Mouse (Mus musculus) lung, embryonic 14.5 days (tissue): ENCODE data around the gene Exd2. TPM values are rescaled to one million over a fixed set of nuclear protein-coding genes. Genes with fewer than 3 reads are reported as not detected.
A peak's percentile ranks its signal among the peaks of the same experiment; 100 is the strongest.

Source experiments
- ATAC-seq: fragments of 200-750 bp; cut with Nextera tagmentation; 2 replicates; pipeline ENCODE4 v1.8.0; 2017; ENCODE audit warnings: mild to moderate bottlenecking, moderate TSS enrichment, moderate library complexity; ENCODE audit not compliant: insufficient read depth
- DNase-seq: peaks from one replicate; pipeline ENCODE4 v3.0.0-alpha.2; 2015
- H3K27ac ChIP-seq: fragments of 300-500 bp; sonication (generic); 2 replicates; pipeline ENCODE4 v1.5.1; 2014; ENCODE audit warnings: low read depth, mild to moderate bottlenecking, moderate library complexity
- H3K27me3 ChIP-seq: fragments of 300-500 bp; sonication (generic); 2 replicates; pipeline ENCODE4 v1.6.1; 2014; ENCODE audit warnings: low read length, control low read depth; ENCODE audit not compliant: insufficient read depth
- H3K36me3 ChIP-seq: fragments of 300-500 bp; sonication (generic); 2 replicates; pipeline ENCODE4 v1.6.1; 2014; ENCODE audit warnings: control low read depth; ENCODE audit not compliant: insufficient read depth
- H3K4me1 ChIP-seq: fragments of 300-500 bp; sonication (generic); 2 replicates; pipeline ENCODE4 v1.6.1; 2014; ENCODE audit warnings: antibody characterized with exemption, control low read depth; ENCODE audit not compliant: insufficient read depth
- H3K4me2 ChIP-seq: fragments of 300-500 bp; sonication (generic); 2 replicates; pipeline ENCODE4 v1.6.1; 2014; ENCODE audit warnings: mild to moderate bottlenecking
- H3K4me3 ChIP-seq: fragments of 300-500 bp; sonication (generic); 2 replicates; pipeline ENCODE4 v1.5.1; 2014; ENCODE audit warnings: low read depth, low read length
- H3K9ac ChIP-seq: fragments of 300-500 bp; sonication (generic); 2 replicates; pipeline ENCODE4 v1.6.1; 2014
- H3K9me3 ChIP-seq: fragments of 300-500 bp; sonication (generic); 2 replicates; pipeline ENCODE4 v1.6.1; 2016; ENCODE audit warnings: low read depth, low read length, control low read depth
- CTCF ChIP-seq: IDR thresholded peaks from 2 replicates; pipeline ENCODE4 v1.5.1; 2016; ENCODE audit warnings: antibody characterized with exemption, low read depth
- WGBS: fragments of 180-500 bp; shearing (Covaris S2); extraction: QIAGEN DNeasy Blood & Tissue Kit; methylation state at CpG from one replicate; pipeline ENCODE4 v1.1.7; 2014; 5-methylcytosine and 5-hydroxymethylcytosine counted together
- polyA plus RNA-seq: library from polyadenylated mRNA; unstranded; fragments of >200 nt; fragmentation: Nextera tagmentation; extraction: Ambion mirVana; gene quantifications from 2 replicates; pipeline ENCODE4 v1.2.1, GENCODE M21; 2014

The Exd2 gene
- polyA plus RNA-seq, 1 experiment from 2014 or later: 28.5 TPM

DNA sequence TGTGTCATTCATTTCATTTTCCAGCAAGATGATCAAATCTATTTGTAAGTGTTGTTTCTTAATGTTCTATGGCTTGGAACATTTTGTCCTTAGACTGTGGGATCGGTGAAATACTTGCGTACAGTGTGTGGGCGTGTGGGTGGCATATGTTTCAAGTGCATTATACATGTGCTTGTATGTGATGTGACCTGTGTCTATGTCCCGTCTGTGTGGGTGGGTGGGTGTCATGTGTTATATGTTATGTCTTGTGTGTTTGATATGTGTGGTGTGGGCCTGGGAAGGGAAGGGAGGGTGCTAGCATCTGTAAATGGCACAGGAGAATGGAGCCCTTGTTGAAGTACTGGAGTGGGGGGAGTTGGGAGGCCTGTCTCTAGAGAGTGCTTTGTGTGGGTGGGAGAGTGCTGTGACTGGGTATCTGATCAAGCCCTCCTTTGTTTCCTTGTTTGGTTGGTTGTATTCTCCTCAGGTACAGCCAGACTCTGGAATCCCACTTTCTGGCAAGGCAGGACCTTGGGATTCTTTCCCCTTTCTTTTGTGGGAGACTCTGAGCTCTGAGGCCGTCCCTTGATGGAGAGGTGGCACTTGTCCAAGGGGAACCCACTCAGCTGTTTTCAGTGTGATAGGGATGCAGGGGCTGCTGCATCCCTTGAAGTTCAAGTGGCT is 65.0 kb downstream of the Exd2 start:
- no peaks in the 10 kb centered on the region for H3K9me3 ChIP-seq
- no peak for TF ChIP-seq CTCF
- ATAC-seq (no peak), DNase-seq (no peak)
- H3K27me3 ChIP-seq: no peaks in the 10 kb centered on the region
- H3K4me3 ChIP-seq: no peak overlapping the region
- no peak overlapping the region for H3K27ac ChIP-seq
- H3K9ac ChIP-seq: no peak overlapping the region
- no peaks in the 10 kb centered on the region; the same call in 1 of the 2 replicates for H3K4me1 ChIP-seq
- H3K4me2 ChIP-seq: no peak overlapping the region
- 76% methylated on average over 5 of the region's 5 CpGs for WGBS
- H3K36me3 ChIP-seq: no peaks in the 10 kb centered on the region

- WGBS: 51% methylated on average over 2 of the region's 2 CpGs
- no peak overlapping the region for H3K4me3 ChIP-seq
- DNase-seq: peak; percentile 48
- TF ChIP-seq CTCF: no peak
- H3K36me3 ChIP-seq: no peaks in the 10 kb centered on the region
- H3K27me3 ChIP-seq: no peaks in the 10 kb centered on the region
- no peak for ATAC-seq
- H3K4me1 ChIP-seq: no peaks in the 10 kb centered on the region; the same call in 1 of the 2 replicates
- H3K9me3 ChIP-seq: no peaks in the 10 kb centered on the region
- H3K4me2 ChIP-seq: no peak overlapping the region
- H3K9ac ChIP-seq: no peak overlapping the region
- no peak overlapping the region for H3K27ac ChIP-seq
Observed at GRCm38 (mm10) chr12:80530052-80530451, 67.2 kb downstream of the Exd2 start.

DNA sequence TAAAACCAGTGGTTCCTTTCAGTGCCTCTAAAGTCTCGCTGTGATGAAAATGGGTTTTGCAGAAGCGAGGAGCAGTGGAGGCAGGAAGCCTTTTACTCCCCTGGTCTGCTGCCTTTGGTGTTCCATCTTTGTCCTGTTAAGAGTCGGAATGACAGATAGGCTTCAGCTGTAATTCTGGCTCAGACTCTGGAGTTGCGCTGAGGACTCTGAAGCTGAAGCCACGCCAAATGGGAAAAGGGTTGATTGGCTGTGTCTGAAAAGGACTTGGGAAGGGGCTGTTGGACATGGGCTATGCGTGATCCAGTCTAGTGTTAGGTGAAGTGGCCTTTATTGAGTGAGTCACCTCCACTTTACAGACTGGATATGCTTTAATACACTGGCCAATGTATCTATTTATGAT is 67.7 kb downstream of the Exd2 start:
- Histone ChIP-seq H3K9me3 (no peaks in the 10 kb centered on the region), H3K36me3 (no peaks in the 10 kb centered on the region), H3K27me3 (no peaks in the 10 kb centered on the region), H3K9ac (no peak overlapping the region), H3K4me2 (no peak overlapping the region), H3K4me3 (no peak overlapping the region), H3K27ac (no peak overlapping the region), H3K4me1 (no peaks in the 10 kb centered on the region; the same call in 1 of the 2 replicates)
- ATAC-seq (0 out of 2 replicates have a peak, but pooled peaks have one; percentile 14), DNase-seq (peak; percentile 72)
- TF ChIP-seq CTCF: no peak
- WGBS: 48% methylated on average over 6 of the region's 6 CpGs

- Histone ChIP-seq H3K27ac (no peak overlapping the region), H3K4me1 (no peaks in the 10 kb centered on the region; the same call in 1 of the 2 replicates), H3K36me3 (no peaks in the 10 kb centered on the region), H3K27me3 (no peaks in the 10 kb centered on the region), H3K9me3 (no peaks in the 10 kb centered on the region), H3K9ac (no peak overlapping the region), H3K4me3 (no peak overlapping the region), H3K4me2 (no peak overlapping the region)
- DNase-seq (no peak), ATAC-seq (no peak)
- no peak for TF ChIP-seq CTCF
- 60% methylated on average over 10 of the region's 10 CpGs for WGBS
Observed at GRCm38 (mm10) chr12:80531585-80531984, 68.7 kb downstream of the Exd2 start.

DNA sequence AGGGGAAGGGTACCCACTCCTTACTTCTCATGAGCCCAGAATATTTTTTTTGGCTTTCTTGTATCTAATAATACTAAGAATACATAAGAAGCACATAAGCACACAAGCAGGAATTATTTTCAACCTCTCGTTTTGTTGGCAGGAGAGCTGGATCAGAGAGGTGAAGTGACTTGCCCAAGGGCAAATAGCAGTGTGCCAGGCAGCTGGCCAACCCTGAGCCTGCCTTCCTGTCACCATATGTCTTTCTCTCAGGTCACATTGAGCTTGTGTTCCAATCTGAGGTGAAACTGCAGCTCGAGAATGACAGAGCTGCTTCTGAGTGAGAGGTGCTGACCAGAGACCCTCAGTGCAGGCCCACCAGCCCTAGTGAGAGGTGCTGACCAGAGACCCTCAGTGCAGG is 71.0 kb downstream of the Exd2 start:
- H3K4me2 ChIP-seq: no peak overlapping the region
- no peak overlapping the region for H3K4me3 ChIP-seq
- no peak overlapping the region for H3K9ac ChIP-seq
- TF ChIP-seq CTCF: no peak
- H3K27me3 ChIP-seq: no peaks in the 10 kb centered on the region
- DNase-seq (no peak), ATAC-seq (no peak)
- no peaks in the 10 kb centered on the region for H3K36me3 ChIP-seq
- no peak overlapping the region for H3K27ac ChIP-seq
- 79% methylated on average over 2 of the region's 2 CpGs for WGBS
- no peaks in the 10 kb centered on the region; the same call in 1 of the 2 replicates for H3K4me1 ChIP-seq
- no peaks in the 10 kb centered on the region for H3K9me3 ChIP-seq

- ATAC-seq: no peak
- H3K4me1 ChIP-seq: no peaks in the 10 kb centered on the region
- no peak overlapping the region for H3K9ac ChIP-seq
- H3K4me2 ChIP-seq: no peak overlapping the region
- 84% methylated on average over 2 of the region's 2 CpGs for WGBS
- TF ChIP-seq CTCF: no peak
- H3K27ac ChIP-seq: no peak overlapping the region
- no peaks in the 10 kb centered on the region for H3K36me3 ChIP-seq
- H3K27me3 ChIP-seq: no peaks in the 10 kb centered on the region
- DNase-seq: no peak
- H3K4me3 ChIP-seq: no peak overlapping the region
- H3K9me3 ChIP-seq: no peaks in the 10 kb centered on the region
Observed at GRCm38 (mm10) chr12:80537313-80537712, 74.4 kb downstream of the Exd2 start.

GRCm38 (mm10) chr12:80538311-80538710 is 75.4 kb downstream of the Exd2 start:
- H3K4me3 ChIP-seq: no peak overlapping the region
- peak; percentile 67 for DNase-seq
- H3K9ac ChIP-seq: no peak overlapping the region
- H3K4me1 ChIP-seq: no peaks in the 10 kb centered on the region
- H3K27me3 ChIP-seq: no peaks in the 10 kb centered on the region
- no peak overlapping the region for H3K4me2 ChIP-seq
- peak; percentile 44; the same call in 1 of the 2 replicates for ATAC-seq
- no peaks in the 10 kb centered on the region for H3K36me3 ChIP-seq
- 26% methylated on average over 6 of the region's 6 CpGs for WGBS
- TF ChIP-seq CTCF: no peak
- H3K27ac ChIP-seq: no peak overlapping the region
- no peaks in the 10 kb centered on the region for H3K9me3 ChIP-seq

DNA sequence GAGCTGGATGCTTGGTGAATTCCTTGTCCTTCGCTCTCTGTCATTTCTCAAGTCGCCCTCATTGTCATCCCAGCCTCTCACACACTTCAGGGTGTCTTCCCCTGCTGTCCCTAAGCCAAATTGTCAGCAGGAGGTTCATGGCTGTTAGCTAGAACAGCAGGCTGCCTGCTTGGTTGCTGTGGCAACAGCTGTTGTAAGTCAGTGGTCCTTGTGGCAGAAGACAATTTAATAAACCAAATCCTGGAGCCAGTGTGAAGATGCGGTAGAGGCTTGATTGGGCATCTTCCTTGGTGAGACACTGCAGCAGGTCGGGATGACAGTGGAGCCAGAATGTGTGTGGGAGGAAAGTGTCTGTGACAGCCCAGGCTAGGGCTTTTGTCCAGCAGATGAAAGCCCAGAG is 82.4 kb downstream of the Exd2 start:
- H3K4me2 ChIP-seq: no peak overlapping the region
- no peak for ATAC-seq
- H3K9ac ChIP-seq: no peak overlapping the region
- TF ChIP-seq CTCF: no peak
- no peak overlapping the region for H3K27ac ChIP-seq
- peaks cover 3% of the 10 kb centered on the region; the same call in 1 of the 2 replicates for H3K4me1 ChIP-seq
- WGBS: 19% methylated on average over 4 of the region's 4 CpGs
- DNase-seq: peak; percentile 27
- no peak overlapping the region for H3K4me3 ChIP-seq
- H3K9me3 ChIP-seq: no peaks in the 10 kb centered on the region
- no peaks in the 10 kb centered on the region for H3K36me3 ChIP-seq
- H3K27me3 ChIP-seq: no peaks in the 10 kb centered on the region
